Mouse (Mus musculus) liver, adult (tissue): ENCODE data around the gene Gm28845.

Source experiments
- GATA4 ChIP-seq: IDR thresholded peaks from 2 replicates; pipeline ENCODE4 v1.6.1; 2014; ENCODE audit warnings: mild to moderate bottlenecking, low read length; ENCODE audit not compliant: insufficient replicate concordance

Gm28845 gene

GRCm38 (mm10) chr1:65119438-65119837, at the start of gene Gm28845:
Gm28845 (minus strand) TSS chr1:65119558.
- no peak for TF ChIP-seq GATA4

- no peak for TF ChIP-seq GATA4
Measured at GRCm38 (mm10) chr1:65167496-65167895, 48.1 kb upstream of the Gm28845 start.

GRCm38 (mm10) chr1:65162210-65162609, 42.9 kb upstream of the Gm28845 start:
- TF ChIP-seq GATA4, result no peak

- no peak for TF ChIP-seq GATA4
Measured at GRCm38 (mm10) chr1:65156111-65156510, 36.8 kb upstream of the Gm28845 start.

- TF ChIP-seq GATA4, result no peak
Measured at GRCm38 (mm10) chr1:65154814-65155213, 35.5 kb upstream of the Gm28845 start.

GRCm38 (mm10) chr1:65147971-65148370, 28.6 kb upstream of the Gm28845 start:
- no peak for TF ChIP-seq GATA4

GRCm38 (mm10) chr1:65147326-65147725, 28.0 kb upstream of the Gm28845 start:
- TF ChIP-seq GATA4, result no peak

GRCm38 (mm10) chr1:65146601-65147000, 27.2 kb upstream of the Gm28845 start:
- no peak for TF ChIP-seq GATA4

GRCm38 (mm10) chr1:65144783-65145182, 25.4 kb upstream of the Gm28845 start:
- TF ChIP-seq GATA4, result no peak

GRCm38 (mm10) chr1:65137560-65137959, 18.2 kb upstream of the Gm28845 start:
- no peak for TF ChIP-seq GATA4

- no peak for TF ChIP-seq GATA4
Measured at GRCm38 (mm10) chr1:65132833-65133232, 13.5 kb upstream of the Gm28845 start.

- TF ChIP-seq GATA4, result no peak
Measured at GRCm38 (mm10) chr1:65131671-65132070, 12.3 kb upstream of the Gm28845 start.

GRCm38 (mm10) chr1:65130226-65130625, 10.9 kb upstream of the Gm28845 start:
- TF ChIP-seq GATA4, result no peak

GRCm38 (mm10) chr1:65129634-65130180, 10.3 kb upstream of the Gm28845 start:
- TF ChIP-seq GATA4, result no peak

GRCm38 (mm10) chr1:65122574-65123372, 3.4 kb upstream of the Gm28845 start, which contains the start of gene D630023F18Rik:
D630023F18Rik (minus strand) TSS chr1:65123214.
- TF ChIP-seq GATA4, result no peak

- no peak for TF ChIP-seq GATA4
Measured at GRCm38 (mm10) chr1:65118150-65118913, 1.0 kb downstream of the Gm28845 start.
